Mouse (Mus musculus): ENCODE data around the gene Cdt1. TPM values are rescaled to one million over a fixed set of nuclear protein-coding genes. Genes with fewer than 3 reads are reported as not detected.

The Cdt1 gene
- polyA plus RNA-seq, 1 experiment from 2014 or later, result 46.4 TPM

- Histone ChIP-seq H3K27ac (replicated peaks; ENCODE audit: low read depth, low read length) (no peak overlapping the region), H3K9ac (ENCODE audit: low read length) (no peak overlapping the region), H3K4me2 (ENCODE audit: low read depth, severe bottlenecking) (no peak overlapping the region), H3K9me3 (ENCODE audit: control insufficient read depth, low read length) (no peaks in the 10 kb centered on the region), H3K4me1 (ENCODE audit: control insufficient read depth, insufficient read depth, low read length) (peaks cover 32% of the 10 kb centered on the region), H3K36me3 (ENCODE audit: control insufficient read depth, insufficient read depth, low read length) (peaks cover 33% of the 10 kb centered on the region), H3K27me3 (ENCODE audit: control insufficient read depth, insufficient read depth, low read length) (no peaks in the 10 kb centered on the region), H3K4me3 (ENCODE audit: low read depth, low read length) (no peak overlapping the region)
- WGBS, result 65% methylated on average over 9 of the region's 9 CpGs
- DNase-seq (ENCODE audit: low spot score), result no peak
- no peak for ATAC-seq (ENCODE audit: insufficient number of reproducible peaks, low FRiP score, low TSS enrichment, low read depth)
These were observed 5.8 kb downstream of the Cdt1 start for GRCm38 (mm10) chr8:122573577-122573976.

- no peak overlapping the region for H3K9ac ChIP-seq (ENCODE audit: low read length)
- H3K36me3 ChIP-seq (ENCODE audit: control insufficient read depth, insufficient read depth, low read length), result peaks cover 32% of the 10 kb centered on the region
- WGBS, result 50% methylated on average over 3 of the region's 3 CpGs
- H3K27ac ChIP-seq (replicated peaks; ENCODE audit: low read depth, low read length), result no peak overlapping the region
- H3K9me3 ChIP-seq (ENCODE audit: control insufficient read depth, low read length), result no peaks in the 10 kb centered on the region
- H3K4me2 ChIP-seq (ENCODE audit: low read depth, severe bottlenecking), result no peak overlapping the region
- H3K27me3 ChIP-seq (ENCODE audit: control insufficient read depth, insufficient read depth, low read length), result no peaks in the 10 kb centered on the region
- peaks cover 34% of the 10 kb centered on the region for H3K4me1 ChIP-seq (ENCODE audit: control insufficient read depth, insufficient read depth, low read length)
- H3K4me3 ChIP-seq (ENCODE audit: low read depth, low read length), result no peak overlapping the region
- DNase-seq (ENCODE audit: low spot score) (no peak), ATAC-seq (ENCODE audit: insufficient number of reproducible peaks, low FRiP score, low TSS enrichment, low read depth) (no peak)
These were observed 6.4 kb downstream of the Cdt1 start for GRCm38 (mm10) chr8:122574264-122574663.

DNA sequence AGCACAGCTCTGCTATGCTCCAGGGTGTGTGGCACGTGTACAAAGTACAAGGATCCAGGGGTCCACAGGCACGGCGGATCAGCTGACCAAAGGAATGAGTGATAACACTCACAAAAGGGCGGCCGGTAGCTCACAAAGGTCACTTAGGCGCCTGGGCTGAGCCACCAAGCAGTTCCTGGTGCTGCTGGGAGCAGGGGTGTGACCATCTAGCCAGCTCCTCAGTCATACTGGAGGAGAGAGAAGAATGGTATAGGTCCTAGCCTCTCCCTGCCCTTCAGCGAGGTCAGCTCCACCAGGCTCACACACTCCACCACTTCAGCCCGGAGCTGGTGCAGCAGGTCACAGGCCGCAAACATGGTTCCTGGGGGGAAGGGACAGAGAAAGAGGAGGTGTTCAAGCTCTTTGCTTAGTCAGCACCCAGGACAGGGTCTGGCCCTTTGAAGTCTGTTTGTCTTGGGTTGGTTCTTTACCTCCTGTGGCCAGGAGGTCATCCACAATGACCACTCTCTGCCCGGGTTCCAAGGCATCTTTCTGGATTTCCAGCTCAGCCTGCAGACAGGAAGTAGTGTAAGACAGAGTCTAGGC is 6.9 kb downstream of the Cdt1 start:
- WGBS, result 40% methylated on average over 10 of the region's 10 CpGs
- H3K4me3 ChIP-seq (ENCODE audit: low read depth, low read length), result no peak overlapping the region
- H3K9me3 ChIP-seq (ENCODE audit: control insufficient read depth, low read length), result no peaks in the 10 kb centered on the region
- ATAC-seq (ENCODE audit: insufficient number of reproducible peaks, low FRiP score, low TSS enrichment, low read depth) (no peak), DNase-seq (ENCODE audit: low spot score) (no peak)
- peaks cover 35% of the 10 kb centered on the region for H3K4me1 ChIP-seq (ENCODE audit: control insufficient read depth, insufficient read depth, low read length)
- H3K27me3 ChIP-seq (ENCODE audit: control insufficient read depth, insufficient read depth, low read length), result no peaks in the 10 kb centered on the region
- H3K27ac ChIP-seq (replicated peaks; ENCODE audit: low read depth, low read length), result no peak overlapping the region
- H3K36me3 ChIP-seq (ENCODE audit: control insufficient read depth, insufficient read depth, low read length), result peaks cover 28% of the 10 kb centered on the region
- H3K9ac ChIP-seq (ENCODE audit: low read length), result no peak overlapping the region
- H3K4me2 ChIP-seq (ENCODE audit: low read depth, severe bottlenecking), result no peak overlapping the region

DNA sequence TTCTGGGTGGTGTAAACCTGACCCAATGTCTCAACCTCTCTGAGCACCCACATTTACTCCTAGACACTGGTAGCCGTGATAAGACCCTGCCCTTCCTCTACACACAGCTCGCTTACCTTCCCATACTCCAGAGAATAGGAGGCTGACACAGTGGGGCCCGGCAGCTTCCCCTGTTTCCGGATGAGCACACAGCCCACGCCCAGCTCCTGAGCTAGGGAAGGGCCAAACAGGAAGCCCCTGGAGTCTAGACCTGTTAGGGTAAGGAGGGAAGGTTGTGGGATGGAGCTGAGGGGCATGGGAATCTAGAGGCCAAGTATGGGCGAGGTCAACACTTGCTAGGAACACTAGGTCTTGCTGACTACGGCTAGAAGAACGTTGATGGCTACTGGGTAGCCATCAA is 7.5 kb downstream of the Cdt1 start:
- H3K9ac ChIP-seq (ENCODE audit: low read length), result no peak overlapping the region
- H3K27me3 ChIP-seq (ENCODE audit: control insufficient read depth, insufficient read depth, low read length), result no peaks in the 10 kb centered on the region
- peaks cover 37% of the 10 kb centered on the region for H3K4me1 ChIP-seq (ENCODE audit: control insufficient read depth, insufficient read depth, low read length)
- ATAC-seq (ENCODE audit: insufficient number of reproducible peaks, low FRiP score, low TSS enrichment, low read depth), result no peak
- H3K27ac ChIP-seq (replicated peaks; ENCODE audit: low read depth, low read length), result no peak overlapping the region
- peaks cover 23% of the 10 kb centered on the region for H3K36me3 ChIP-seq (ENCODE audit: control insufficient read depth, insufficient read depth, low read length)
- WGBS, result 83% methylated on average over 8 of the region's 8 CpGs
- H3K9me3 ChIP-seq (ENCODE audit: control insufficient read depth, low read length), result no peaks in the 10 kb centered on the region
- H3K4me2 ChIP-seq (ENCODE audit: low read depth, severe bottlenecking), result 0 out of 2 replicates have a peak overlapping the region, but pooled peaks have one; percentile 90
- DNase-seq (ENCODE audit: low spot score), result no peak
- no peak overlapping the region; the same call in 1 of the 2 replicates for H3K4me3 ChIP-seq (ENCODE audit: low read depth, low read length)

GRCm38 (mm10) chr8:122575735-122576647 is 8.2 kb downstream of the Cdt1 start:
- H3K27ac ChIP-seq (replicated peaks; ENCODE audit: low read depth, low read length), result peak overlapping the region; percentile 55; the same call in 1 of the 2 replicates
- H3K4me3 ChIP-seq (ENCODE audit: low read depth, low read length), result peak overlapping the region; percentile 53
- peaks cover 37% of the 10 kb centered on the region for H3K4me1 ChIP-seq (ENCODE audit: control insufficient read depth, insufficient read depth, low read length)
- DNase-seq (ENCODE audit: low spot score) (no peak), ATAC-seq (ENCODE audit: insufficient number of reproducible peaks, low FRiP score, low TSS enrichment, low read depth) (no peak)
- H3K9me3 ChIP-seq (ENCODE audit: control insufficient read depth, low read length), result no peaks in the 10 kb centered on the region
- peak overlapping the region; percentile 74 for H3K9ac ChIP-seq (ENCODE audit: low read length)
- peak overlapping the region; percentile 90 for H3K4me2 ChIP-seq (ENCODE audit: low read depth, severe bottlenecking)
- H3K27me3 ChIP-seq (ENCODE audit: control insufficient read depth, insufficient read depth, low read length), result no peaks in the 10 kb centered on the region
- WGBS, result 20% methylated on average over 21 of the region's 21 CpGs
- H3K36me3 ChIP-seq (ENCODE audit: control insufficient read depth, insufficient read depth, low read length), result peaks cover 16% of the 10 kb centered on the region; the same call in 1 of the 2 replicates

DNA sequence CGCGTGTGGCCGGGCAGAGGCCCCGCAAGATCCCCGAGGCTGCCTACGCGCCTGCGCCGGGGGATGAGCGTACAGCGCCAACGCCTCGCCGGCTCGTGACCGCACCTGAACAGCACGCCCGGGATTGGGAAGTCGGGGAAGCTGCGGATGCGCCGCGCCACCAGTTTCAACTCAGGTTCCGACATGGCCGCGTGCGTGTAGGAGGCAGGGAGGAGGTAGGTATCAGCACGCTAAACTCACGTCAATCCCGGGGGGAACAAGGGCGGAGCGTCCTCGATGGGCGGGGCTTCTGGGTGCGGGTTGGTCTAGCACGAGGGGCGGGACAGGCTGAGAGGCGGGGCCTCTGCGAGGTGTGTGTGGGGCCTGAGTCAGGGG is 8.8 kb downstream of the Cdt1 start, which contains the start of gene Aprt:
TSS of gene Aprt (minus strand) at position 262 of the 375 bp plus-strand sequence.
- under 1% methylated on average over 39 of the region's 39 CpGs for WGBS
- Histone ChIP-seq H3K9me3 (ENCODE audit: control insufficient read depth, low read length) (no peaks in the 10 kb centered on the region), H3K27ac (replicated peaks; ENCODE audit: low read depth, low read length) (peak within 1 kb of the TSS; percentile 77), H3K36me3 (ENCODE audit: control insufficient read depth, insufficient read depth, low read length) (peaks cover 12% of the 10 kb centered on the region; the same call in 1 of the 2 replicates), H3K27me3 (ENCODE audit: control insufficient read depth, insufficient read depth, low read length) (no peaks in the 10 kb centered on the region), H3K4me2 (ENCODE audit: low read depth, severe bottlenecking) (peak within 1 kb of the TSS; percentile 90), H3K9ac (ENCODE audit: low read length) (peak within 1 kb of the TSS; percentile 74), H3K4me1 (ENCODE audit: control insufficient read depth, insufficient read depth, low read length) (peaks cover 37% of the 10 kb centered on the region), H3K4me3 (ENCODE audit: low read depth, low read length) (peak within 1 kb of the TSS; percentile 53)
- ATAC-seq (ENCODE audit: insufficient number of reproducible peaks, low FRiP score, low TSS enrichment, low read depth) (peak; percentile 88), DNase-seq (ENCODE audit: low spot score) (peak; percentile 98)

DNA sequence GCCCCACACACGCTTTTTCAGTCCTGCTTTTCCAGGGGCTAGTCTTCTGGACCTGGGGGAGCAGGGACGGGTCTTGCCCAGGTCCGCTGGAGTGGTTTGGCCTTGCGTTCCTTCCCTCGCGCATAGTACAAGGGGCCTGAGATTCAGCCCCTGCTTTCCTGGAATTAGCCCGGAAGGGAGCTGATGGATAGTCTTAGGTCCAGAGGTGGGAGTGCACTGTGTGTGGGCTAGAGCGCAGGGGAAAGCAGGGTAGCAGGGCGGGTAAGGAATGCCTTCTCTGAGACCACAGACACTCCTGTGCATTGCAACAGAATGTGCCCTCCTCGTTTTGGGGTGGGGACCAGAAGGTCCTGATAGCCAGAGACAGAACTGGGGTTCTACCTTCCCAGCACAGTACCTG is 9.3 kb downstream of the Cdt1 start:
- 0 out of 2 replicates have a peak overlapping the region, but pooled peaks have one; percentile 35 for H3K9ac ChIP-seq (ENCODE audit: low read length)
- no peaks in the 10 kb centered on the region for H3K27me3 ChIP-seq (ENCODE audit: control insufficient read depth, insufficient read depth, low read length)
- H3K4me2 ChIP-seq (ENCODE audit: low read depth, severe bottlenecking), result peak overlapping the region; percentile 90; the same call in 1 of the 2 replicates
- peaks cover 37% of the 10 kb centered on the region for H3K4me1 ChIP-seq (ENCODE audit: control insufficient read depth, insufficient read depth, low read length)
- ATAC-seq (ENCODE audit: insufficient number of reproducible peaks, low FRiP score, low TSS enrichment, low read depth) (no peak), DNase-seq (ENCODE audit: low spot score) (no peak)
- WGBS, result 39% methylated on average over 10 of the region's 10 CpGs
- peaks cover 8% of the 10 kb centered on the region; the same call in 1 of the 2 replicates for H3K36me3 ChIP-seq (ENCODE audit: control insufficient read depth, insufficient read depth, low read length)
- no peak overlapping the region for H3K4me3 ChIP-seq (ENCODE audit: low read depth, low read length)
- no peaks in the 10 kb centered on the region for H3K9me3 ChIP-seq (ENCODE audit: control insufficient read depth, low read length)
- peak overlapping the region; percentile 77 for H3K27ac ChIP-seq (replicated peaks; ENCODE audit: low read depth, low read length)

GRCm38 (mm10) chr8:122579196-122579595 is 11.4 kb downstream of the Cdt1 start:
- H3K27me3 ChIP-seq (ENCODE audit: control insufficient read depth, insufficient read depth, low read length), result no peaks in the 10 kb centered on the region
- peaks cover 37% of the 10 kb centered on the region for H3K4me1 ChIP-seq (ENCODE audit: control insufficient read depth, insufficient read depth, low read length)
- H3K36me3 ChIP-seq (ENCODE audit: control insufficient read depth, insufficient read depth, low read length), result no peaks in the 10 kb centered on the region
- H3K4me3 ChIP-seq (ENCODE audit: low read depth, low read length), result no peak overlapping the region
- no peak for ATAC-seq (ENCODE audit: insufficient number of reproducible peaks, low FRiP score, low TSS enrichment, low read depth)
- 21% methylated on average over 7 of the region's 7 CpGs for WGBS
- H3K9me3 ChIP-seq (ENCODE audit: control insufficient read depth, low read length), result no peaks in the 10 kb centered on the region
- H3K27ac ChIP-seq (replicated peaks; ENCODE audit: low read depth, low read length), result 0 out of 2 replicates have a peak overlapping the region, but pooled peaks have one; percentile 22
- peak overlapping the region; percentile 17; the same call in 1 of the 2 replicates for H3K9ac ChIP-seq (ENCODE audit: low read length)
- DNase-seq (ENCODE audit: low spot score), result no peak
- no peak overlapping the region for H3K4me2 ChIP-seq (ENCODE audit: low read depth, severe bottlenecking)
